Mouse (Mus musculus): ENCODE measurements around the gene Gm10570.

GRCm38 (mm10) chr4:130321640-130322039 lies 13.2 kb upstream of the Gm10570 start:
- no peak for TF ChIP-seq EP300 (IDR thresholded peaks at IDR 0.05; ENCODE audit: low read depth)
- no peak for TF ChIP-seq CTCF (IDR thresholded peaks at IDR 0.05; ENCODE audit: low read depth)
